Mouse (Mus musculus): ENCODE measurements around the gene Ngdn. TPM values are rescaled to one million over a fixed set of nuclear protein-coding genes. Genes with fewer than 3 reads are reported as not detected.
"Not testable (repeated sequence)": the region's sequence is repeated elsewhere in the genome, so short reads cannot be mapped to it uniquely, and the experiment has no call there.

The Ngdn gene
- polyA plus RNA-seq, 1 experiment, result 49.9 TPM

DNA sequence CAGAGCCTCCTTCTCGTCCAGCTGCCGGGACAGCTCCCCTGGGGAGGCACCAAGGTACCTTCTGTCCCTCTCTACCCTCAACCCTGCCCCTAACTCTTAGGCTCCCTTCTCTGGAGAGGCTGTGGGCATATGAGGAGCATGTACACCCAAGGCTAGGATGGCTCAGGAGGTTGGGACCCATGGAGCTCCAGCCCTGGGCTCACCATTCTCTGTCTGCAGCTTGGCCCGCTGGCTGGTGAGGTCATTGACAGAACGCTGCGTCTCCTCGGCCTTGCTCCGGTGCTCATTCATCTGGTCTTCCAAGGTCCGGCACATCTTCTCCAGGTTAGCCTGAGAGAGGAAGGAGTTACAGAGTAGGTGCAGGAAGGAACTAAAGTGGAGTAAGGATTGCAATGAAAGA is 36.6 kb upstream of the Ngdn start:
- TF ChIP-seq CTCF (IDR thresholded peaks at IDR 0.05; ENCODE audit: control insufficient read depth, insufficient read depth, low read length) (no peak), POLR2A (IDR thresholded peaks at IDR 0.05; ENCODE audit: borderline replicate concordance, control insufficient read depth, low read depth, low read length) (no peak)
- WGBS, result 90% methylated on average over 8 of the region's 8 CpGs
- no peak overlapping the region for H3K27ac ChIP-seq (ENCODE audit: control insufficient read depth, insufficient read depth, low read depth, low read length, poor library complexity)
- H3K4me3 ChIP-seq (replicated peaks; ENCODE audit: control insufficient read depth, low read depth, low read length), result no peak overlapping the region
- no peaks in the 10 kb centered on the region for H3K4me1 ChIP-seq (ENCODE audit: control insufficient read depth, insufficient read depth, low read length)

DNA sequence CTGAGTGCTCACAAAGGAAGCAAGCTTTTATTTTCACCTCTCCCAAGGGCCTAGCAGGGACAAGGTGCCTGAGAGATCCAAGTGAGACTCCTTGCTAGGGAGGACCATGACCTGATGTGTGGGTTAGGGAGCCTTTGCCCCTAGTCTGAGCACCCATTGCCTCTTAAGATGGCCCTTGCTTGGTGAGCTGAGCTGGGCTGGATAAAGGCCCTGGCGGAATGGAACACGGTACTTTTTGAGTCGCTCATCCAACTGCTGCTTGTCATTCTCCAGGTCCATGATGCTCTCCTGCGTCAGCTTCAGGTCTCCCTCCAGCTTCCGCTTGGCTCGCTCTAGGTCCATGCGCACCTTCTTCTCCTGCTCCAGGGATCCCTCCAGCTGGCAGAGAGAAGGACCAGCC is 33.3 kb upstream of the Ngdn start:
- H3K4me3 ChIP-seq (replicated peaks; ENCODE audit: control insufficient read depth, low read depth, low read length), result no peak overlapping the region
- no peaks in the 10 kb centered on the region for H3K4me1 ChIP-seq (ENCODE audit: control insufficient read depth, insufficient read depth, low read length)
- no peak overlapping the region for H3K27ac ChIP-seq (ENCODE audit: control insufficient read depth, insufficient read depth, low read depth, low read length, poor library complexity)
- no peak for TF ChIP-seq CTCF (IDR thresholded peaks at IDR 0.05; ENCODE audit: control insufficient read depth, insufficient read depth, low read length)
- no peak for TF ChIP-seq POLR2A (IDR thresholded peaks at IDR 0.05; ENCODE audit: borderline replicate concordance, control insufficient read depth, low read depth, low read length)
- WGBS, result 84% methylated on average over 7 of the region's 7 CpGs

DNA sequence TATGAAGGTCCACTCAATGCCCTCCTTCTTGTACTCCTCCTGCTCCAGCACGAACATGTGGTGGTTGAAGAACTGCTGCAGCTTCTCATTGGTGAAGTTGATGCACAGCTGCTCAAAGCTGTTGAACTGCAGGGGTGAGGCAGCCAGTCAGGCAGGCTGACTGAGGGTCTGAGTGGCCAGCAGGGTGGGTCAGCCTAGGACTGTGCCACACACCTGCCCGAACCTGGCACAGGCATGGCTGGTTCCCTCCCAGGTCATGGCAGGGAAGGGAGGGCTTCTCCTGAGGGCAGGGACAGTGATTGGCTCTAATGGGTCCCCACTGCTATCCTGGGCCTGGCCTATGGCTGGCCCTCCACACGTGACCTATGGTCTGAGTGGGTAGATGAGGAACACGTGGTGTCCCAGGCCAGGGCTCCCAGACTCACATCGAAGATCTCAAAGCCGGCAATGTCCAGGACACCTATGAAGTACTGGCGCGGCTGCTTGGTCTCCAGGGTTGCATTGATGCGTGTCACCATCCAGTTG is 26.8 kb upstream of the Ngdn start:
- not testable (repeated sequence) for H3K4me3 ChIP-seq (replicated peaks; ENCODE audit: control insufficient read depth, low read depth, low read length); H3K4me1 ChIP-seq (ENCODE audit: control insufficient read depth, insufficient read depth, low read length); H3K27ac ChIP-seq (ENCODE audit: control insufficient read depth, insufficient read depth, low read depth, low read length, poor library complexity)
- 82% methylated on average over 9 of the region's 9 CpGs for WGBS

DNA sequence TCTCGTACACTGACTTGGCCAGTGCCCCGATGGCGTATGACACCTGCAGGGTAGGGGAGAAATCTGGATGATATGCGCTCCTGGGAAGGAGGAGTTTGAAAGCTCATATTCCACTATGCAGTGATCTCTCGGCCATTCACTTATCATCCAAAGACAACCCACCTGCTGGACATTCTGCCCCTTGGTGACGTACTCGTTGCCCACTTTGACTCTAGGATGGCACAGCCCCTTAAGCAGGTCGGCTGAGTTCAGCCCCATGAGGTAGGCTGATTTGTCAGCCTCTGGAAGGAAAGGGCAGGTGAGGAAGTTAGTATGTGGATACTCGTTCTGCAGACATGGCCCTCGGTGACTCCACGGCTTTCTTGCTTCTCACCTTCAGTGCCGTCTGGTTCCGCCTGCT is 26.4 kb upstream of the Ngdn start:
- WGBS, result 82% methylated on average over 13 of the region's 13 CpGs

DNA sequence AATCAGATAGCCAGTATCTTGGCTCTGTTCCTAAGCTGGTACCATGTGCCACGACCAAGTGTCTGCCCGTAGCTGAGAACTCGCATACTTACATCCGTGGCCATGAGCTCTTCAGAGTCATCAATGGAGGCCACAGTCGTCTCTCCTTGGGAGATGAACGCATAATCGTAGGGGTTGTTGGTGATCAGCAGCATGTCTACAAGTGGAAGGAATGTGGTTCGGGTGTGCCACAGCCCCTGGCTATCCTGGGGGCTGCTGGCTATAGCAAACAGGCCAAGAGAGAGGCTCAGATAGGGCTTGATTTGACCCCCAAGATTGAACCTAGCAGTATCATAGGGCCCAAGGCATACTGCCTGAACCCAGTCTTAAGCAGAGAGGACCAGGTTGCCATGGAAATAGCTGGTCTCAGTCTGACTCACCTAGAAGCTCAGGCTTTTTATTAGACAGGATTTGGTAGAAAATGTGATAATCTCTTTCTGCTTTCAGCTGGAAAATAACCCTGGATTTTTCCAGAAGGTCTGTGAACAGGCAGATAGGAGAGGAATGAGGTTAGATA is 25.3 kb upstream of the Ngdn start:
- 75% methylated on average over 8 of the region's 8 CpGs for WGBS
- TF ChIP-seq CTCF (IDR thresholded peaks at IDR 0.05; ENCODE audit: control insufficient read depth, insufficient read depth, low read length), result no peak
- no peak for TF ChIP-seq POLR2A (IDR thresholded peaks at IDR 0.05; ENCODE audit: borderline replicate concordance, control insufficient read depth, low read depth, low read length)
- H3K4me3 ChIP-seq (replicated peaks; ENCODE audit: control insufficient read depth, low read depth, low read length), result no peak overlapping the region

More for the DNA sequence above, 26.4 kb upstream of the Ngdn start:
- Histone ChIP-seq H3K4me1 (ENCODE audit: control insufficient read depth, insufficient read depth, low read length) (no peaks in the 10 kb centered on the region), H3K4me3 (replicated peaks; ENCODE audit: control insufficient read depth, low read depth, low read length) (no peak overlapping the region), H3K27ac (ENCODE audit: control insufficient read depth, insufficient read depth, low read depth, low read length, poor library complexity) (no peak overlapping the region)
- no peak for TF ChIP-seq POLR2A (IDR thresholded peaks at IDR 0.05; ENCODE audit: borderline replicate concordance, control insufficient read depth, low read depth, low read length)
- no peak for TF ChIP-seq CTCF (IDR thresholded peaks at IDR 0.05; ENCODE audit: control insufficient read depth, insufficient read depth, low read length)

DNA sequence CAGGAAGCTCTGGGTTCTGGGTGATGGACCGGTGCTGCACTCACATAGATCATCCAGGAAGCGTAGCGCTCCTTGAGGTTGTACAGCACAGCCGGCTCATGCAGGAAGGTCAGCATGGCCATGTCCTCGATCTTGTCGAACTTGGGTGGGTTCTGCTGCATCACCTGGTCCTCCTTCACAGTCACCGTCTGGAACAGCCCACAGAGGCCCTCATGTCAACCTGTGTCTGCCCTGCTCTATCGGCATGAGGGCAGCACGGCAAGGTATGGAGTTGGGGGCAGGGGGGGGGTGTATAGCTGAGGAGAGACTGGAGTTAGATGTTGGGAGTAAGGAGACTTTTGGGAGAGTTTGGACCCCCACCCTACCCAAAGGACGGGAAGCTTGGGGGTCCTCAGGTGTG is 23.1 kb upstream of the Ngdn start:
- Histone ChIP-seq H3K27ac (ENCODE audit: control insufficient read depth, insufficient read depth, low read depth, low read length, poor library complexity) (no peak overlapping the region), H3K4me3 (replicated peaks; ENCODE audit: control insufficient read depth, low read depth, low read length) (no peak overlapping the region), H3K4me1 (ENCODE audit: control insufficient read depth, insufficient read depth, low read length) (no peaks in the 10 kb centered on the region)
- 86% methylated on average over 10 of the region's 10 CpGs for WGBS
- TF ChIP-seq CTCF (IDR thresholded peaks at IDR 0.05; ENCODE audit: control insufficient read depth, insufficient read depth, low read length) (no peak), POLR2A (IDR thresholded peaks at IDR 0.05; ENCODE audit: borderline replicate concordance, control insufficient read depth, low read depth, low read length) (no peak)

More for the DNA sequence above, 25.3 kb upstream of the Ngdn start:
- H3K4me1 ChIP-seq (ENCODE audit: control insufficient read depth, insufficient read depth, low read length), result no peaks in the 10 kb centered on the region
- no peak overlapping the region for H3K27ac ChIP-seq (ENCODE audit: control insufficient read depth, insufficient read depth, low read depth, low read length, poor library complexity)

DNA sequence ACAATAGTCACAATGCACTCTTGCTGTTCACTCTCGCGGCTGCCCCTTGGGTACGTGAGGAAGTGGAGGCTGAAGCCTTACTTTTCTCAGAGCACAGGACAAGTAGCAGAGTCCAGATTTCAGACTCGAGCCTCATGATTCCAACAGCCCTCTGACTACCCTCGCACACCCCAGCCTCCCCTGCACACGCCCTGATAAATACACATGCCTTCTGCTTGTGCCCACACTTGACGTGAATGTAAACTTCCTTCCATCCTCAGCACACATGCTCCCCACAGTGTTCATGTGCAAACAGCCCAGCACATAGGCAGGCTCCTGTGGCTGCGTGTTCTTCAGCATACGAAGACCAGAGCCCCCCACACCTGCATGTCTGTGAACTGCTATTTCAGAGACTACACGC is 21.6 kb upstream of the Ngdn start:
- TF ChIP-seq POLR2A (IDR thresholded peaks at IDR 0.05; ENCODE audit: borderline replicate concordance, control insufficient read depth, low read depth, low read length) (no peak), CTCF (IDR thresholded peaks at IDR 0.05; ENCODE audit: control insufficient read depth, insufficient read depth, low read length) (no peak)
- no peak overlapping the region for H3K27ac ChIP-seq (ENCODE audit: control insufficient read depth, insufficient read depth, low read depth, low read length, poor library complexity)
- H3K4me1 ChIP-seq (ENCODE audit: control insufficient read depth, insufficient read depth, low read length), result no peaks in the 10 kb centered on the region
- H3K4me3 ChIP-seq (replicated peaks; ENCODE audit: control insufficient read depth, low read depth, low read length), result no peak overlapping the region
- 53% methylated on average over 10 of the region's 10 CpGs for WGBS

DNA sequence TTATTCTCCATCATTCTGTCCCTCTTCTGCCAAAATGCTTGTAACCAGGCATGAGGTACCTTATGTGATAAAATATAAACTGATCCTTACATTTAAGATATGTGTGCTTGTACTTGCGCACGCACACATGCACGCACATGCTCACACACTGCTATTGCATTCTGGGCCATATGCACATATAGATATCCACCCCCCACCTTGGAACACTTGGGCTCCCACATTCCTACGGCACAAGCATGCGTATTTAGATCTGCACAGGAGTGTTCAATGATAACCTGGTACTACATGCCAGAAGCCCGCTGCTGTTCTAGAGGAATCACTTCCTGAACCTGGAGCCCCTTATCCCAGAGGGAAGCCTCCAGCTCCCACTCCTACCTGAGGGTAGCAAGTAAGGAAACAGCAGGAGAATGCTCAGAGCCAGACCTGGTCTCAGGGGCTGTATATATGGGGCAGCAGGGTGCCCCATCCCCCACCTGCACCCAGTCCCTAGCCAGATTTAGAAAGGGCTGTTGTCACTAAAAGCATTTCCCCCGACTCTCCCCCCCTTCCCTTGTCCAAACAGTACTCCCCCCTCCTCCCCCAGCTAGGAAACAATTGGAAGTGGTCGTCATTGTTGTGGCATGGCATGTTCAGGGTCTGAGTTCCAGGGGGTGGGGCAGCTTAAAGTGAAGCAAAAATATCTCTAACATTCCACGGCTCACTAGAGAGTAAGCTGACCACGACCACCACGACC is 21.0 kb upstream of the Ngdn start, which contains the start of gene Myh7:
Gene Myh7 (minus strand): TSS at position 491 of the 733 bp plus-strand sequence.
- TF ChIP-seq POLR2A (IDR thresholded peaks at IDR 0.05; ENCODE audit: borderline replicate concordance, control insufficient read depth, low read depth, low read length) (no peak), CTCF (IDR thresholded peaks at IDR 0.05; ENCODE audit: control insufficient read depth, insufficient read depth, low read length) (no peak)
- 61% methylated on average over 11 of the region's 11 CpGs for WGBS
- no peak within 1 kb of the TSS for H3K4me3 ChIP-seq (replicated peaks; ENCODE audit: control insufficient read depth, low read depth, low read length)

More for the DNA sequence above, 21.0 kb upstream of the Ngdn start, which contains the start of gene Myh7:
- Histone ChIP-seq H3K27ac (ENCODE audit: control insufficient read depth, insufficient read depth, low read depth, low read length, poor library complexity) (no peak within 1 kb of the TSS), H3K4me1 (ENCODE audit: control insufficient read depth, insufficient read depth, low read length) (no peaks in the 10 kb centered on the region)

Data from bone marrow, adult 2 months (tissue).